16 mouse cellular contexts compared by ENCODE assay signal in the genomic region with DNA sequence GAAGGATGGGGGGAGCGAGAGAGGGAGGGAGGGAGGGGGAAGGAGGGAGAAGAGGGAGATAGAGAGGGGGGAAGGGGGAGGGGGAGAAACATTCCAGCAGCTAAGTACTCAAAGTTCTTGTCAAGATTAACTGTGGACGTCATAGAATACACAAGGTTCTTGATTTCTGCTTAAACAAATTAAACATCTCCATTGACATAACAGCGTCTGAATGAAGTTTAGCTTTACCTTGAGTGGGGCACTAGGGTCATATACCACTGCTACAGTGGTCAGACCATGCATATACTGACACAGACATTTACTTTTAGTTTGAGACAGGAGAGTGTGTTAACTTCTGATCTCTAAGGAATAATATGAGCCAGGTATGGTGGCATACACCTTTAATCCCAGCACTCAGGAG.
"Had no signal": no experiment of that assay in that cellular context is flagged by ENCODE, and none has a peak within 500 bp of the region (broad histone marks: within the 10 kb centered on the region; RNA-seq: fewer than 3 reads in every experiment).

No protein-coding gene starts in this region.

- H3K4me2 ChIP-seq: neural tube, embryonic 12.5 days; neural tube, embryonic 13.5 days; neural tube, embryonic 15.5 days; stomach, embryonic 15.5 days had no signal

- H3K36me3 ChIP-seq: neural tube, embryonic 12.5 days; neural tube, embryonic 13.5 days; neural tube, embryonic 15.5 days; stomach, embryonic 15.5 days had no signal

- H3K9me3 ChIP-seq: neural tube, embryonic 12.5 days; neural tube, embryonic 13.5 days; neural tube, embryonic 15.5 days; stomach, embryonic 15.5 days had no signal

- H3K27ac ChIP-seq: neural tube, embryonic 12.5 days; neural tube, embryonic 13.5 days; neural tube, embryonic 15.5 days; stomach, embryonic 15.5 days had no signal

- DNase-seq: retina, postnatal 1 day; right cerebral cortex, adult 18-20 months; right cerebral cortex, postnatal 14 days; right cerebral cortex, postnatal 25 days; right cerebral cortex, postnatal 4 days; spleen, adult 18-20 months; thymus, adult 18-20 months; thymus, adult 2 months; thymus, postnatal 14 days; thymus, postnatal 25 days; thymus, postnatal 36 days; thymus, postnatal 4 days had no signal

- H3K4me1 ChIP-seq: neural tube, embryonic 12.5 days; neural tube, embryonic 13.5 days; neural tube, embryonic 15.5 days; stomach, embryonic 15.5 days had no signal

- H3K27me3 ChIP-seq: neural tube, embryonic 12.5 days; neural tube, embryonic 13.5 days; neural tube, embryonic 15.5 days; stomach, embryonic 15.5 days had no signal

- H3K4me3 ChIP-seq: neural tube, embryonic 12.5 days; neural tube, embryonic 13.5 days; neural tube, embryonic 15.5 days; stomach, embryonic 15.5 days had no signal

- H3K9ac ChIP-seq: neural tube, embryonic 12.5 days; neural tube, embryonic 13.5 days; neural tube, embryonic 15.5 days; stomach, embryonic 15.5 days had no signal
